Mouse (Mus musculus) heart, postnatal 14 days (tissue): ENCODE data around the gene Olfr397. TPM values are rescaled to one million over a fixed set of nuclear protein-coding genes. Genes with fewer than 3 reads are reported as not detected.

ENCODE experiments used
- DNase-seq, 2 experiments: peaks; one replicate each; pipeline ENCODE4 v3.0.0; 2021 to 2022
- intact Hi-C: fragments of 180-260 bp; cut with DNase I; formaldehyde crosslinking; loops from one replicate; pipeline ENCODE4 v1.15.1; 2025
- long read RNA-seq, 2 experiments: library from polyadenylated mRNA; stranded (forward); transcript quantifications; one replicate each; pipeline ENCODE4 v2.0.0; 2021
- total RNA-seq, 2 experiments: library from RNA; stranded (reverse); gene quantifications; 2 replicates each; pipeline ENCODE4 v1.2.3; 2021

Gene Olfr397
- not detected for total RNA-seq
- long read RNA-seq, experiment 1: 0 reads
- long read RNA-seq, experiment 2: 0 reads

- DNase-seq: no peak
- intact Hi-C loops: no loop called here
Measured at GRCm38 (mm10) chr11:73960517-73960916, at the start of gene Olfr397. TSS of gene Olfr397 (plus strand) at chr11:73960817.

- intact Hi-C loops: no loop called here
- no peak for DNase-seq
Measured at GRCm38 (mm10) chr11:73936377-73936776, 24.2 kb upstream of the Olfr397 start, which contains the start of gene Olfr23. TSS of gene Olfr23 (plus strand) at chr11:73936677.

- intact Hi-C loops: no loop called here
- no peak for DNase-seq
Measured at GRCm38 (mm10) chr11:73990307-73990706, 29.7 kb downstream of the Olfr397 start, which contains the start of gene Olfr398. TSS of gene Olfr398 (minus strand) at chr11:73990407.

GRCm38 (mm10) chr11:73993115-73993514, 32.5 kb downstream of the Olfr397 start:
- no peak for DNase-seq
- intact Hi-C loops: no loop called here

Other genes with a start within 250 kb of the Olfr397 start
- not detected for gene Olfr389, start 180.1 kb upstream of the Olfr397 start, total RNA-seq
- gene Olfr390, start 177.9 kb upstream of the Olfr397 start, total RNA-seq: not detected
- not detected for gene Olfr391-ps, start 157.8 kb upstream of the Olfr397 start, total RNA-seq
- not detected for gene Olfr392, start 143.8 kb upstream of the Olfr397 start, total RNA-seq
- gene Olfr393, start 109.4 kb upstream of the Olfr397 start, total RNA-seq: not detected
- not detected for gene Olfr394, start 70.0 kb upstream of the Olfr397 start, total RNA-seq
- gene Olfr395, start 51.5 kb upstream of the Olfr397 start, total RNA-seq: not detected
- gene Olfr23, start 24.1 kb upstream of the Olfr397 start, total RNA-seq: not detected
- not detected for gene Olfr398, start 29.6 kb downstream of the Olfr397 start, total RNA-seq
- gene Olfr139, start 95.7 kb downstream of the Olfr397 start, total RNA-seq: not detected
- gene Olfr399, start 95.8 kb downstream of the Olfr397 start, total RNA-seq: not detected
- gene Zfp616, start 109.1 kb downstream of the Olfr397 start, total RNA-seq: not detected
- gene Olfr401, start 152.9 kb downstream of the Olfr397 start, total RNA-seq: not detected
- gene Olfr402, start 192.7 kb downstream of the Olfr397 start, total RNA-seq: not detected
- not detected for gene Olfr403, start 225.4 kb downstream of the Olfr397 start, total RNA-seq